Mouse (Mus musculus) liver, embryonic 16.5 days (tissue): Measurements from ENCODE around the gene Rassf1. TPM values are rescaled to one million over a fixed set of nuclear protein-coding genes. Genes with fewer than 3 reads are reported as not detected.

Source experiments
- ATAC-seq: fragments of 200-750 bp; cut with Nextera tagmentation; 2 replicates; pipeline ENCODE4 v1.8.0; 2017; ENCODE audit warnings: low read depth, mild to moderate bottlenecking, moderate number of reproducible peaks, moderate library complexity
- H3K27ac ChIP-seq: fragments of 300-500 bp; sonication (generic); 2 replicates; pipeline ENCODE4 v1.5.1; 2014; ENCODE audit warnings: mild to moderate bottlenecking, low read length
- H3K27me3 ChIP-seq: fragments of 300-500 bp; sonication (generic); 2 replicates; pipeline ENCODE4 v1.6.1; 2014; ENCODE audit warnings: low read depth, low read length, mixed read lengths; ENCODE audit not compliant: control insufficient read depth, insufficient read depth
- H3K36me3 ChIP-seq: fragments of 300-500 bp; sonication (generic); 2 replicates; pipeline ENCODE4 v1.6.1; 2014; ENCODE audit warnings: mild to moderate bottlenecking; ENCODE audit not compliant: control insufficient read depth, insufficient read depth
- H3K4me1 ChIP-seq: fragments of 300-500 bp; sonication (generic); 2 replicates; pipeline ENCODE4 v1.6.1; 2014; ENCODE audit warnings: low read depth, low read length, mixed read lengths; ENCODE audit not compliant: control insufficient read depth
- H3K4me2 ChIP-seq: fragments of 300-500 bp; sonication (generic); 2 replicates; pipeline ENCODE4 v1.6.1; 2014; ENCODE audit warnings: low read depth, low read length, mixed read lengths
- H3K4me3 ChIP-seq: fragments of 300-500 bp; sonication (generic); 2 replicates; pipeline ENCODE4 v1.5.1; 2014; ENCODE audit warnings: low read depth, mild to moderate bottlenecking, low read length
- H3K9ac ChIP-seq: fragments of 300-500 bp; sonication (generic); 2 replicates; pipeline ENCODE4 v1.6.1; 2014; ENCODE audit warnings: low read depth, low read length
- H3K9me3 ChIP-seq: fragments of 300-500 bp; sonication (generic); replicated peaks from 2 replicates; pipeline ENCODE4 v1.6.1; 2016; ENCODE audit warnings: low read length; ENCODE audit not compliant: control insufficient read depth
- WGBS: fragments of 180-500 bp; shearing (Covaris S2); extraction: QIAGEN DNeasy Blood & Tissue Kit; methylation state at CpG from one replicate; pipeline ENCODE4 v1.1.7; 2014; ENCODE audit not compliant: insufficient replicate concordance; 5-methylcytosine and 5-hydroxymethylcytosine counted together
- polyA plus RNA-seq: library from polyadenylated mRNA; unstranded; fragments of >200 nt; fragmentation: Nextera tagmentation; extraction: Ambion mirVana; gene quantifications from 2 replicates; pipeline ENCODE4 v1.2.1, GENCODE M21; 2015

Gene Rassf1
- polyA plus RNA-seq, 1 experiment from 2014 or later = 15.9 TPM

DNA sequence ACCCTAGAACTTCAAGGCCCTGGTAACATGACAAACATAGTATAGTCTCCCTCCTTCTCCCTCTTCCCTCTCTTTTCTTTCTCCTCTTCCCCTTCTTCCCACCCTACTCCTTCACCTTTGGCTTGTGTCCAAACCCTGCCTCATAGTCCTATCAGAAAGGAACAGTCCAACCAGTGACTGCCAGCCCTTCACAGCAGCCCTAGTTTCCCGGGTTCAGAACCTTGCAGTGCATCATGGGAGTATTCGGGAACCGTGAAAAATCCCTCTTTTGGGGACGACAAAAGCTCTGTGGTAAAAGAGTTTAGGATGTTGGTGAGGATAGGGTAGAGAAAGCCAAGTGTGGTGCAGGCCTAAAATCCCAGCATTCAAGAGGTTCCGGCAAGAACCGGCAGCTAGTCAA, 31.0 kb upstream of the Rassf1 start:
- H3K9ac ChIP-seq = no peak overlapping the region
- no peaks in the 10 kb centered on the region; the same call in 1 of the 2 replicates for H3K4me1 ChIP-seq
- peaks cover 13% of the 10 kb centered on the region; the same call in 1 of the 2 replicates for H3K27me3 ChIP-seq
- H3K36me3 ChIP-seq = no peaks in the 10 kb centered on the region
- ATAC-seq = no peak
- 61% methylated on average over 6 of the region's 6 CpGs for WGBS
- H3K9me3 ChIP-seq = no peaks in the 10 kb centered on the region
- no peak overlapping the region for H3K4me2 ChIP-seq
- no peak overlapping the region for H3K27ac ChIP-seq
- H3K4me3 ChIP-seq = no peak overlapping the region

DNA sequence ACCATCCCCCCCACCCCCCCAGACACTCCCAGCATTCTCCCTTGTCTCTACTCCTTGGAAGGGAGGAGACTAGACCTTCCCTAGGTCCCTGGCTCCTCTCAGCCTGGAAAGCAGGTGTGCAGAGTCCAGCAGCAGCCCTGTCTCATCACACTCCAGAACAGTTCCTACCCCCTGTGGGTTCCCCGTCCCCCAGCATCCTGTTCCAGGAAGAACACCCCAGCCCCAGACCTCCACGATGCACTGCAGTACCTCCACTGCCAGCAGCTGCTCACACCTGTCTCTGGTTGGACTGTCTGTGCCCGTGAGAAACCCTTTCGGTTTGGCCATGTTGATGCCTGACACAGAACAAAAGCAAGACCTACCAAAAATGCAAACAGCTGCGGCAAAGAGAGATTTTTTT, 30.2 kb upstream of the Rassf1 start:
- ATAC-seq = no peak
- Histone ChIP-seq H3K4me2 (no peak overlapping the region), H3K27ac (no peak overlapping the region), H3K4me1 (no peaks in the 10 kb centered on the region; the same call in 1 of the 2 replicates), H3K9ac (no peak overlapping the region), H3K27me3 (peaks cover 21% of the 10 kb centered on the region), H3K4me3 (no peak overlapping the region), H3K9me3 (no peaks in the 10 kb centered on the region), H3K36me3 (no peaks in the 10 kb centered on the region)
- WGBS = 41% methylated on average over 5 of the region's 5 CpGs

DNA sequence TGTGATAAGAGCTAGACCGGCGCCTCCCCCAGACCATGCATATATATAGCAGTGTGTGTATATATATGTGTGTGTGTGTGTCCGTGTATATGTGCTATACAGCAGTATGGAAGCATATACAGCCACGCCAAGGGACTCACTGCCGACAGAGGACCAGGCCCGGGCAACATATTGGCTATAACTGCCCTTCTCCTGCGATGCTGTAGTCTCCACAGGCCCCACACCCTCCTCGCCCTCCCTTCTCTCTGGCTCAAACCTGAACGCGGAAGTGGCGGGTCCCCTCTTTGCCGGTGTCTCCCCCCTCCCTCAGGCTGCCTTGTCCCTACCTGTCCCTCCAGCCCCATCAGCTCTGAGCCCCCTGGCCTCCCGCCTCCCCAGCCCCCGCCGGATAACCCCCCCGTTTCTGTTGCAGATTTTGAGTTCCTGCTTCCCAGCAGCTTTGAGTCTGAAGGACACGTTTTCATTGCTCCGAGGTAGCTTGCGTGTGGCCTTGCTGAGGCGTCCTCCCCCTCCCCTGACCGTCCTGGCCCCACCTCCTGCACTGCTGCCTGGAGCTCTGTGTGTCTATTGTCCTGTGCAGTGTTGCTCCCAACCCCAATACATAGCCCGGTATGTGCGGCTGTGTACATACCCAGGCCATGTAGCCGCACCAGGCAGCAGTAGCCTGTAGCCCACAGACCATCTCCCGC, 29.5 kb upstream of the Rassf1 start:
- Histone ChIP-seq H3K4me3 (no peak overlapping the region), H3K27ac (no peak overlapping the region), H3K4me1 (peaks cover 6% of the 10 kb centered on the region), H3K4me2 (peak overlapping the region; percentile 21), H3K9ac (no peak overlapping the region), H3K27me3 (peaks cover 28% of the 10 kb centered on the region), H3K36me3 (no peaks in the 10 kb centered on the region), H3K9me3 (no peaks in the 10 kb centered on the region)
- 0 out of 2 replicates have a peak, but pooled peaks have one; percentile 16 for ATAC-seq
- 13% methylated on average over 25 of the region's 25 CpGs for WGBS

DNA sequence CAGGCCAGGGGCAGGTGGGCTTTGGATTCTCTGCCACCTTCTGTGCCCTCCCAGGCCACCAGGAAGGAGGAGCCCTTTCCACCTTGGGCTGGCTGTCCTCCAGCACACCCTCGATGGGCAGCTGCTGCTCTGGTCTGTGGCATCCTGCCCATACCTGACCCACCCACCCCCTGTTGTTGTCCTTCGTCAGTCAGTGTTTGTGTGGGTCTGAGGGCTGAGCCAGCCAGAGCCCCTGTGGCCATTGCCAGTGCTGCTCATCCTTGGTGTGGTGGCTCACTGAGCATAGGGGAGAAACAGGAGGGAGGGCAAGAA, 29.0 kb upstream of the Rassf1 start:
- H3K36me3 ChIP-seq = no peaks in the 10 kb centered on the region
- peaks cover 33% of the 10 kb centered on the region for H3K27me3 ChIP-seq
- ATAC-seq = no peak
- no peak overlapping the region for H3K9ac ChIP-seq
- 44% methylated on average over 2 of the region's 2 CpGs for WGBS
- peaks cover 9% of the 10 kb centered on the region for H3K4me1 ChIP-seq
- no peak overlapping the region for H3K27ac ChIP-seq
- no peak overlapping the region for H3K4me2 ChIP-seq
- no peak overlapping the region for H3K4me3 ChIP-seq
- no peaks in the 10 kb centered on the region for H3K9me3 ChIP-seq

DNA sequence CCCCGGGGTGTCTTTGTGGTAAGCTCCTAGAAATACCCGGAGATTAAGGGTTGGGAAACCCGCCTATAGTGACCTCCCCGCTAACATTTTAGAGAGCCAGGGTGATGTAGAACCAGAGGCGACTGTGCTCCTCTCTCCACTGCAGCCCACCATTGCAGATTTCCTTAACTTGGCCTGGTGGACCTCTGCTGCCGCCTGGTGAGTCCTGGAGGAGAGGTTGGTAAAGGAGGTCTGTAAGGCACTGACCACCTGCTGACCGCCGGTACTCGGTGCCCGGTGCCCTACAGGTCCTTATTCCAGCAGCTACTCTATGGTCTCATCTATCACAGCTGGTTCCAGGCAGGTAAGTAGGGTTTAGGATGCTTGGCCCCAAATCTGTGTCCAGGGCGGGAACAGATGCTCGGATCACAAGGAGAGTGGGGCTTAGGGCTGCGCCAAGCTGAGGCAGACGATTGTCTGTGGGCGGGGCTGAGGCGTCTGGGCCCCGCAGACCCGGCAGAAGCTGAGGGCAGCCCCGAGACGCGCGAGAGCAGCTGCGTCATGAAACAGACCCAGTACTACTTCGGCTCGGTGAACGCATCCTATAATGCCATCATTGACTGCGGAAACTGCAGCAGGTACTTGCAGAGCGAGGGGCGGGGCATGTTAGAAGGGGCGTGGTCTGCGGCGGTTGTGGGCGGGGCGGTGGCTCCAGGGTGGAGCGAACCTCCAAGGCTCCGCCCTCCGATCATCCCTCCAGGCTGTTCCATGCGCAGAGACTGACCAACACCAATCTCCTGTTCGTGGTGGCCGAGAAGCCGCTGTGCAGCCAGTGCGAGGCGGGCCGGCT, 24.9 kb upstream of the Rassf1 start:
- peak; percentile 52 for ATAC-seq

DNA sequence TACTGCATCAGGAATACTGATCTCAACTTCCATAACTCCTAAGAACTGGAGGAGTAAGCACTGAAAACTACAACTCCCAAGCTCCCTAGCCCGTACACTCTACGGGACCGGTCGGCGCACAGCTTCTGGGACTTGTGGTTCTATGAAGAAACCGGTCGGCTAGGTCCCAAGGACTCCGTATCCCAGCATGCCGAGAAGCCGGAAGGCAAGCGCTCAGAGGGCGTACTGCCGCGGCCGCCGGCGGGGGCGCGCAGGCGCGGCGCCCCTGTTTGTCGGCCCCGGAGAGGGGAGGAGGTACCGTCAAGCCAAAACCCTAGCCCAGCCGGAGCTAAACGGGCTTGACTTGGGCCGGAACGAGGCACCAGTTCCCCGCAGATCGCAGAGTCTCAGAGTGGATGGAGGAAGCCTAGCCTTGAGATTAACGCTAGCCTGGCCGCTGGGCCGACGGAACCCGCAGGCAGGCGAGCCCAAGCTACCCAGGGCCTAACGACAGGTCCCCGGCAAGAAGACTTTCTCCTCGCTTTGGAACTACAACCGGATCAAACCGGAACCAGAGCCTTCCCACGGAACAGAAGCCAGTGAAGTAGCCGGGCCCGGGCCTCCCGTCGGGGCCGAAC, 17.5 kb upstream of the Rassf1 start, which contains the start of gene Tmem115:
TSS of gene Tmem115 (plus strand) at position 155 of the 617 bp plus-strand sequence.
- Histone ChIP-seq H3K9me3 (no peaks in the 10 kb centered on the region), H3K4me3 (peak within 1 kb of the TSS; percentile 89), H3K36me3 (peaks cover 12% of the 10 kb centered on the region), H3K4me1 (peaks cover 31% of the 10 kb centered on the region), H3K4me2 (peak within 1 kb of the TSS; percentile 96), H3K9ac (peak within 1 kb of the TSS; percentile 90), H3K27ac (peak within 1 kb of the TSS; percentile 83), H3K27me3 (peaks cover 4% of the 10 kb centered on the region; the same call in 1 of the 2 replicates)
- peak; percentile 98 for ATAC-seq
- WGBS = 0% methylated on average over 48 of the region's 48 CpGs

More for the DNA sequence above, 24.9 kb upstream of the Rassf1 start:
- Histone ChIP-seq H3K27me3 (peaks cover 45% of the 10 kb centered on the region), H3K27ac (no peak overlapping the region), H3K9me3 (no peaks in the 10 kb centered on the region), H3K9ac (no peak overlapping the region), H3K4me2 (peak overlapping the region; percentile 50), H3K36me3 (no peaks in the 10 kb centered on the region), H3K4me3 (peak overlapping the region; percentile 28), H3K4me1 (peaks cover 9% of the 10 kb centered on the region)
- WGBS = 4% methylated on average over 44 of the region's 44 CpGs

DNA sequence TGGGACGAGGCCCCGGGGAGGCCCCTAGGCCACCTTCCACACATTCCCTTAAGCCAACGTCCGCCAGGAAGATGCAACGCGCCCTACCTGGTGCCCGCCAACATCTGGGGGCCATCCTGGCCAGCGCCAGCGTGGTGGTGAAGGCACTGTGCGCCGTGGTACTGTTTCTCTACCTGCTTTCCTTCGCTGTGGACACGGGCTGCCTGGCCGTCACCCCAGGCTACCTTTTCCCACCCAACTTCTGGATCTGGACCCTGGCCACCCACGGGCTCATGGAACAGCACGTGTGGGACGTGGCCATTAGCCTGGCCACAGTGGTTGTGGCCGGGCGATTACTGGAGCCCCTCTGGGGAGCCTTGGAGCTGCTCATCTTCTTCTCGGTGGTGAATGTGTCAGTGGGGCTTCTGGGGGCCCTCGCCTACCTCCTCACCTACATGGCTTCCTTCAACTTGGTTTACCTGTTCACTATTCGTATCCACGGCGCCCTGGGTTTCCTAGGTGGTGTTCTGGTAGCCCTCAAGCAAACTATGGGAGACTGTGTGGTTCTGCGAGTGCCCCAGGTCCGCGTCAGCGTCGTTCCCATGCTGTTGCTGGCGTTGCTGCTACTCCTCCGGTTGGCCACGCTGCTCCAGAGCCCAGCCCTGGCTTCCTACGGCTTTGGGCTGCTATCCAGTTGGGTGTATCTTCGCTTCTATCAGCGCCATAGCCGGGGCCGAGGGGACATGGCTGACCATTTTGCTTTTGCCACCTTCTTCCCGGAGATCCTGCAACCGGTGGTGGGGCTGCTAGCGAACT, 16.8 kb upstream of the Rassf1 start:
- peak overlapping the region; percentile 90 for H3K9ac ChIP-seq
- H3K4me1 ChIP-seq = peaks cover 31% of the 10 kb centered on the region
- H3K9me3 ChIP-seq = no peaks in the 10 kb centered on the region
- H3K36me3 ChIP-seq = peaks cover 16% of the 10 kb centered on the region
- peak overlapping the region; percentile 96 for H3K4me2 ChIP-seq
- ATAC-seq = peak; percentile 14
- under 1% methylated on average over 40 of the region's 40 CpGs for WGBS
- peaks cover 4% of the 10 kb centered on the region; the same call in 1 of the 2 replicates for H3K27me3 ChIP-seq
- peak overlapping the region; percentile 89 for H3K4me3 ChIP-seq
- H3K27ac ChIP-seq = peak overlapping the region; percentile 83

DNA sequence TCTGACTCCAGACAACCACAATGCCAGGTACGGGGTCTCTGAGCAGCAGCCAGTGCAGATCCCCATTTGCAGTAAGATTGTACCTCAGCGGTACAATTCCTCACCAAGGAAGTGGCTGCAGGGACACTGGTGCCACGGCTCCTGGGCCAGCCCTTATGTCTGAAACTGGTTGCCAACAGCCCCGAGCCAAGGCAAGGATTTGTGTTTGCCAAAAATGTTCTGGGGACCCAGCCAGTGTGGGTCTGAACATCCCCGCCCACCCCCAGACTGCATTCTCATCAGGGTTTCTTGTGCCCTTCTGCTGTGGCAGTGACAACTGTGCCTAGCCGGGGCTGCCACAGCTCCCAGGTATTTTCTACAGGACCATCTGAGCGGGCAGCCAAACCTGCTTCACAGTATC, 13.1 kb upstream of the Rassf1 start:
- no peak for ATAC-seq
- Histone ChIP-seq H3K4me3 (no peak overlapping the region), H3K4me1 (peaks cover 49% of the 10 kb centered on the region), H3K9ac (no peak overlapping the region), H3K27ac (no peak overlapping the region), H3K36me3 (peaks cover 20% of the 10 kb centered on the region), H3K9me3 (no peaks in the 10 kb centered on the region), H3K27me3 (no peaks in the 10 kb centered on the region), H3K4me2 (no peak overlapping the region)
- WGBS = 82% methylated on average over 7 of the region's 7 CpGs
